Mouse (Mus musculus) layer of hippocampus, adult 8-10 months (tissue): ENCODE measurements around the gene Cdh6. TPM values are rescaled to one million over a fixed set of nuclear protein-coding genes. Genes with fewer than 3 reads are reported as not detected.

ENCODE experiments used
- DNase-seq, 2 experiments: peaks; one replicate each; pipeline ENCODE4 v3.0.0; 2022; ENCODE audit warnings: low spot score in 2 of 2
- total RNA-seq, 4 experiments: library from RNA; stranded (reverse); gene quantifications; 2 replicates each; pipeline ENCODE4 v1.2.4; 2022

The Cdh6 gene
- 1 to 10 TPM; 5.5 to 6.7 (median 6.0) TPM for total RNA-seq

GRCm38 (mm10) chr15:13173071-13173778 lies at the start of gene Cdh6:
Cdh6 (minus strand) TSS chr15:13173675.
- DNase-seq: peak; percentile 30 to 40

GRCm38 (mm10) chr15:13219727-13220454 lies 46.4 kb upstream of the Cdh6 start:
- DNase-seq: no peak

- no peak for DNase-seq
Observed at GRCm38 (mm10) chr15:13217800-13218199, 44.3 kb upstream of the Cdh6 start.

- DNase-seq: no peak
Observed at GRCm38 (mm10) chr15:13217161-13217560, 43.7 kb upstream of the Cdh6 start.

GRCm38 (mm10) chr15:13212956-13213355 lies 39.5 kb upstream of the Cdh6 start:
- DNase-seq: no peak

- DNase-seq: no peak
Observed at GRCm38 (mm10) chr15:13212027-13212685, 38.7 kb upstream of the Cdh6 start.

GRCm38 (mm10) chr15:13210186-13210585 lies 36.7 kb upstream of the Cdh6 start:
- no peak for DNase-seq

- DNase-seq: no peak
Observed at GRCm38 (mm10) chr15:13208716-13209115, 35.2 kb upstream of the Cdh6 start.

GRCm38 (mm10) chr15:13196237-13196636 lies 22.8 kb upstream of the Cdh6 start:
- DNase-seq: no peak

- no peak for DNase-seq
Observed at GRCm38 (mm10) chr15:13194048-13194447, 20.6 kb upstream of the Cdh6 start.

- no peak for DNase-seq
Observed at GRCm38 (mm10) chr15:13193076-13193475, 19.6 kb upstream of the Cdh6 start.

- no peak for DNase-seq
Observed at GRCm38 (mm10) chr15:13183661-13184060, 10.2 kb upstream of the Cdh6 start.

GRCm38 (mm10) chr15:13181430-13181829 lies 8.0 kb upstream of the Cdh6 start:
- no peak for DNase-seq

- DNase-seq: no peak
Observed at GRCm38 (mm10) chr15:13181014-13181413, 7.5 kb upstream of the Cdh6 start.

GRCm38 (mm10) chr15:13175978-13176377 lies 2.5 kb upstream of the Cdh6 start:
- DNase-seq: no peak

- DNase-seq: no peak
Observed at GRCm38 (mm10) chr15:13174618-13174980, 1.1 kb upstream of the Cdh6 start.

GRCm38 (mm10) chr15:13173840-13174617 lies 554 bp upstream of the Cdh6 start:
- DNase-seq: no peak

GRCm38 (mm10) chr15:13172365-13173070 lies 957 bp downstream of the Cdh6 start:
- no peak for DNase-seq

- DNase-seq: no peak
Observed at GRCm38 (mm10) chr15:13171486-13172364, 1.8 kb downstream of the Cdh6 start.
